Mouse (Mus musculus) forebrain, embryonic 12.5 days (tissue): ENCODE data around the gene Il23a. TPM values are rescaled to one million over a fixed set of nuclear protein-coding genes. Genes with fewer than 3 reads are reported as not detected.
A peak's percentile ranks its signal among the peaks of the same experiment; 100 is the strongest.

Experiments
- ATAC-seq: fragments of 200-750 bp; cut with Nextera tagmentation; 2 replicates; pipeline ENCODE4 v1.8.0; 2017; ENCODE audit warnings: moderate TSS enrichment; ENCODE audit not compliant: low FRiP score
- H3K27ac ChIP-seq: fragments of 300-500 bp; sonication (generic); 2 replicates; pipeline ENCODE4 v1.5.1; 2016; ENCODE audit warnings: mild to moderate bottlenecking
- H3K27me3 ChIP-seq: fragments of 300-500 bp; sonication (generic); 2 replicates; pipeline ENCODE4 v1.6.1; 2016; ENCODE audit warnings: mild to moderate bottlenecking
- H3K36me3 ChIP-seq: fragments of 300-500 bp; sonication (generic); replicated peaks from 2 replicates; pipeline ENCODE4 v1.6.1; 2016; ENCODE audit warnings: mild to moderate bottlenecking
- H3K4me1 ChIP-seq: fragments of 300-500 bp; sonication (generic); 2 replicates; pipeline ENCODE4 v1.6.1; 2016
- H3K4me2 ChIP-seq: fragments of 300-500 bp; sonication (generic); 2 replicates; pipeline ENCODE4 v1.6.1; 2016; ENCODE audit warnings: mild to moderate bottlenecking, moderate library complexity
- H3K4me3 ChIP-seq: fragments of 300-500 bp; sonication (generic); replicated peaks from 2 replicates; pipeline ENCODE4 v1.5.1; 2016; ENCODE audit warnings: mild to moderate bottlenecking
- H3K9ac ChIP-seq: fragments of 300-500 bp; sonication (generic); 2 replicates; pipeline ENCODE4 v1.6.1; 2016; ENCODE audit warnings: mild to moderate bottlenecking
- H3K9me3 ChIP-seq: fragments of 300-500 bp; sonication (generic); 2 replicates; pipeline ENCODE4 v1.6.1; 2016
- WGBS: fragments of 180-500 bp; shearing (Covaris S2); methylation state at CpG from one replicate; pipeline ENCODE4 v1.1.7; 2016; 5-methylcytosine and 5-hydroxymethylcytosine counted together
- polyA plus RNA-seq: library from polyadenylated mRNA; unstranded; fragments of >200 nt; fragmentation: Nextera tagmentation; extraction: Ambion mirVana; gene quantifications from 2 replicates; pipeline ENCODE4 v1.2.1, GENCODE M21; 2016

Il23a gene
- polyA plus RNA-seq, 1 experiment from 2014 or later, result not detected

DNA sequence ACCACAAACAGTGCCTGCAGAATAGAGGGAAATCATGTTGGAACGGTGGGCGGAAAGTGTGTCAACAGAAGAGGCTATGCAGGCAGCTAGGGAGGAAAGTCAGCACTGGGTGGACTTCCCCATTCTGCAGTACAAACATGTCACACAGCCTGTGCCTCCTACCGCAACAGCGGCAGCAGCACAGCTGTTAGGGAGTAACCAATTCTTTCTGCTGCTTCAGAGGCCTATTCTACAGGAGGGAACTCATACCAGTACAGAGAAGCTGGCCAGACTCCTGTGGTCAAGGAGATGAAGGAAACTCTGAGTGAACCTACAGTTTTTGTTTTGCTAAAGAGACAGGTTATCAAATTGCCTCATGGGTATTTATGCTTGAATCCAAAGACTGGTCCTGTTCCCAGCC is 39.6 kb downstream of the Il23a start:
- no peak for ATAC-seq
- Histone ChIP-seq H3K4me1 (no peaks in the 10 kb centered on the region), H3K27ac (no peak overlapping the region), H3K4me2 (no peak overlapping the region), H3K9me3 (no peaks in the 10 kb centered on the region), H3K36me3 (no peaks in the 10 kb centered on the region), H3K27me3 (no peaks in the 10 kb centered on the region), H3K9ac (no peak overlapping the region), H3K4me3 (no peak overlapping the region)
- WGBS, result 89% methylated on average over 4 of the region's 4 CpGs

DNA sequence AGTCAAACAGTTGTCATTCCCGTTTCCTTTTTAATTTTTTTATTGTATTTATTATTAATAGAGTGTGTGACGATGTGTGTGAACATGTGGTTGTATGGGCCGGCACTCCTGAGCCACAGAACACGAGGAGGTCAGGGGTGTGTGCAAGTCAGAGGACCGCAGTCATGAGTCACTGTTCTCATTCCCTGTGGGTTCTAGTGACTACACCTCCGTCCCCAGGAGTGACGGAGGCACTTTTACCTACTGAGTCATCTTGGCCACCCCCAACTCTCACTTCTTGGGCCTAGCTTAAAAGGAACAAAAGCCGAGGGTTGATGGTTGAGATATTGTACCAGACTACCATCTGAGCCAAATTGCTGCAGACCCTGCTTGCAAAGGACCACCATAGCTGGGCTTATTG is 42.2 kb downstream of the Il23a start:
- Histone ChIP-seq H3K27ac (no peak overlapping the region), H3K9ac (no peak overlapping the region), H3K9me3 (no peaks in the 10 kb centered on the region), H3K4me1 (no peaks in the 10 kb centered on the region), H3K4me2 (no peak overlapping the region), H3K36me3 (peaks cover 19% of the 10 kb centered on the region), H3K27me3 (no peaks in the 10 kb centered on the region), H3K4me3 (no peak overlapping the region)
- ATAC-seq, result no peak
- WGBS, result 93% methylated on average over 8 of the region's 8 CpGs

DNA sequence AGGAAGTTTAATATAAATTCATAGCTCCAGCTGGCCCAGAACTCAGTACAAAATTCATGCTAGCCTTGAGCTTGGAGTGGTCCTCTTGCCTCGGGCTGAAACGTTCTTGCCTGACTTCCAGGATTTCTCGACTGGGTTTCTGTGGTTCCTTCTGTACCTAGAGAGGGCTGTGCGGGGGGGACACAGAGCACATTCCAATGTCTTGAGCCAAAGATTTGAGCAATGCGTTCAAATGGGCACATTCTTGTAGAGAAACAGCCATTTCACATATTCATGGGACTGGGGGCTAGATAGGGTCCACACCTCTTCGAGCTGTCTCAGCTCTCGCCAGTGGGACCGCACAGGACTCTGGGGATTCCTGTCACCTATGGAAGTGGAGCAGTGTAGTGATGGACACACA is 42.6 kb downstream of the Il23a start:
- H3K27me3 ChIP-seq, result no peaks in the 10 kb centered on the region
- no peak overlapping the region for H3K4me3 ChIP-seq
- no peak for ATAC-seq
- WGBS, result 93% methylated on average over 8 of the region's 8 CpGs
- H3K27ac ChIP-seq, result no peak overlapping the region
- H3K9me3 ChIP-seq, result no peaks in the 10 kb centered on the region
- no peak overlapping the region for H3K4me2 ChIP-seq
- no peak overlapping the region for H3K9ac ChIP-seq
- H3K4me1 ChIP-seq, result no peaks in the 10 kb centered on the region
- peaks cover 23% of the 10 kb centered on the region for H3K36me3 ChIP-seq

DNA sequence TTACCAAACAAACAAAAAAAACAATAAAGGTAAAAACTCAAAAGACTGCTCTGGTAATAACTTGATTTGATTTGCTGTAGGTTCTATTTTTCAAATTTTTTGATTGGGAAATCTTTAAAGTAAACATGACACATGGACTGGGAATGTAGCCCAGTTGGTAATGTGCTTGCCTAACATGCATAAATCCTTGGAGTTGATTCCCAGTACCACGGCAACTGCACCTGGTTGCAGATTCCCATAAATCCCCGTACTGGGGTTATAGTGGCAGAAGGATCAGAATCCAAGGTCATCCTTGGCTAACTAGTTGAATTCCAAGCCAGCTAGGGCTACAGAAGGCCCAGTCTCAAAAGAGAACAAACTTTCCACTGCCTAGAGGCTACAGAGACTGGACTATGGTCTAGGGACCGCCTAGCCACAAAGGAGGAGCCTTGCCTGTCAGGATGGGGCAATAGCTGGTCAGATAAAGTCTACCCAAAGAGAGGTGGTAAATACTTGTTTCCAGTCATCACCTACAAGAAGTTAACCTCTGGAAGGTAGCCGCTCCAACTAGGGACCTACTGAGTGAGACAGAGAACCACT is 44.8 kb downstream of the Il23a start, which contains the start of gene Apon:
TSS of gene Apon (plus strand) at position 420 of the 579 bp plus-strand sequence.
- H3K27me3 ChIP-seq, result no peaks in the 10 kb centered on the region
- no peak for ATAC-seq
- no peaks in the 10 kb centered on the region for H3K4me1 ChIP-seq
- H3K9me3 ChIP-seq, result no peaks in the 10 kb centered on the region
- H3K27ac ChIP-seq, result no peak within 1 kb of the TSS
- H3K9ac ChIP-seq, result no peak within 1 kb of the TSS
- H3K4me3 ChIP-seq, result no peak within 1 kb of the TSS
- H3K4me2 ChIP-seq, result no peak within 1 kb of the TSS
- peaks cover 44% of the 10 kb centered on the region for H3K36me3 ChIP-seq
- 91% methylated on average over 4 of the region's 4 CpGs for WGBS

DNA sequence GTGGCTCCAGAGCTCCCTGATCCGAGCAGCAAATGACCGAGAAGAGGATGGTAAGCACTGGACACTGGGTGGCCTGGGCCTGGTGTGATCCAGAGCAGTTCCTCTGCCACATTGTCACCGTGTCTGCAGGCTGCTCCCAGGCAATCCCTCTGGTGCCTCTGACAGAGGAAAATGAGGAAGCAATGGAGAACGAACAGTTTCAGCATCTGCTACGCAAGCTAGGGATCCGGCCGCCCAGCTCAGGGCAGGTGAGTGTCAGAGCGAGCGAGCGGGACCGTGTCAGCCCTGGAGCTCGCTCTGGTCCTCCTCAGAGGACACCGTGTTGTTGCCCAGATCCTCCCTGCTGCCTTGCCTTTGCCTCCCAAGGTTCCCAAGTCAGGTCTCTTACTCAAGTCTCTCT is 48.0 kb downstream of the Il23a start:
- H3K36me3 ChIP-seq, result peaks cover 76% of the 10 kb centered on the region
- H3K4me3 ChIP-seq, result no peak overlapping the region

DNA sequence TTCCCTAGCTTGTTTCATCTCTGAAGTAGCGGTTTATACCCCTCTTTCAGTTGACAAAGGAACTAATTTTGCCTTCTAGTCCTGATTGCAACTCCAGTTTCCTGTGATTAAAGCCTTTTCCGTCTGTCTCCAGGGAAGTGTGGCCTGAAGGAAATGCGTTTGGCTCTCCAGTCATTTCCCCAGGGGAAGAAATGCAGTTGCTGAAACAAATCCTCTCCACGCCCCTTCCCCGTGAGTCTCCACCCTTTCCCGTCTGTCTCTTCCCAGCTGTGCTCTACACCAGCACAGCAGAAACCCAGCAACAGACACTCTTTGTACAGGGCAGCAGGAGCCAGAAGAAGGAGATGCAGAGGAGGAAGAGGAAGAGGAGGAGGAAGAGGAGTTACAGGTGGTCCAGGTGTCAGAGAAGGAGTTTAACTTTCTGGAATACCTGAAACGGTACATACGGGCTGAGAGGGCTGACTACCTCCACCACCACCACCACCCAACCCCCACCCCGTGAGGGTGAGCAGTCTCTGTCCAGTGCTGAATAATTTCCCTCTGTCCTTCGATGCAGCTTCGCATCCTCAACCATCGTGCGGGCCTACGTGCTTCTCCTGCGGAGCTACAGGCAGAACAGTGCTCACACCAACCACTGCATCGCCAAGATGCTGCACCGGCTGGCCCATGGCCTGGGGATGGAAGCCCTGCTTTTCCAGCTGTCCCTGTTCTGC is 51.4 kb downstream of the Il23a start:
- no peak overlapping the region for H3K4me2 ChIP-seq
- no peaks in the 10 kb centered on the region for H3K4me1 ChIP-seq
- H3K9me3 ChIP-seq, result no peaks in the 10 kb centered on the region
- no peak for ATAC-seq
- H3K9ac ChIP-seq, result no peak overlapping the region
- H3K4me3 ChIP-seq, result no peak overlapping the region
- 88% methylated on average over 17 of the region's 17 CpGs for WGBS
- H3K36me3 ChIP-seq, result peaks cover 99% of the 10 kb centered on the region
- 0 out of 2 replicates have a peak overlapping the region, but pooled peaks have one; percentile 27 for H3K27ac ChIP-seq
- no peaks in the 10 kb centered on the region for H3K27me3 ChIP-seq

More for the DNA sequence above, 48.0 kb downstream of the Il23a start:
- Histone ChIP-seq H3K27ac (no peak overlapping the region), H3K9me3 (no peaks in the 10 kb centered on the region), H3K4me2 (no peak overlapping the region), H3K4me1 (no peaks in the 10 kb centered on the region), H3K27me3 (no peaks in the 10 kb centered on the region), H3K9ac (no peak overlapping the region)
- WGBS, result 97% methylated on average over 13 of the region's 13 CpGs
- no peak for ATAC-seq

Other genes with a start within 250 kb of the Il23a start
- gene Ptges3, start 239.8 kb downstream of the Il23a start, polyA plus RNA-seq, result 611 and 642 TPM in 2 replicates
- 2,091 and 2,135 TPM in 2 replicates for gene Atp5b, start 215.5 kb downstream of the Il23a start, polyA plus RNA-seq
- 14.0 and 14.6 TPM in 2 replicates for gene Baz2a, start 207.2 kb downstream of the Il23a start, polyA plus RNA-seq
- 19.2 and 20.3 TPM in 2 replicates for gene Rbms2, start 118.5 kb downstream of the Il23a start, polyA plus RNA-seq
- 0.94 and 1.3 TPM in 2 replicates for gene Gls2, start 104.3 kb downstream of the Il23a start, polyA plus RNA-seq
- 21.1 and 21.8 TPM in 2 replicates for gene Spryd4, start 86.9 kb downstream of the Il23a start, polyA plus RNA-seq
- gene Mip, start 72.9 kb downstream of the Il23a start, polyA plus RNA-seq, result 0.18 and 0.42 TPM in 2 replicates
- 74.7 and 77.3 TPM in 2 replicates for gene Timeless, start 66.7 kb downstream of the Il23a start, polyA plus RNA-seq
- 0.54 and 0.87 TPM in 2 replicates for gene Apon, start 44.7 kb downstream of the Il23a start, polyA plus RNA-seq
- not detected in 2 replicates for gene Apof, start 30.1 kb downstream of the Il23a start, polyA plus RNA-seq
- gene Stat2, start 28.2 kb downstream of the Il23a start, polyA plus RNA-seq, result 18.5 and 18.7 TPM in 2 replicates
- 40.2 and 42.2 TPM in 2 replicates for gene Pan2, start 4.6 kb upstream of the Il23a start, polyA plus RNA-seq
- 200 and 212 TPM in 2 replicates for gene Cnpy2, start 23.7 kb upstream of the Il23a start, polyA plus RNA-seq
- gene Cs, start 39.0 kb upstream of the Il23a start, polyA plus RNA-seq, result 221 and 235 TPM in 2 replicates
- 24.2 and 25.5 TPM in 2 replicates for gene Coq10a, start 70.2 kb upstream of the Il23a start, polyA plus RNA-seq
- 11.3 and 13.9 TPM in 2 replicates for gene Ankrd52, start 78.4 kb upstream of the Il23a start, polyA plus RNA-seq
- gene Slc39a5, start 102.5 kb upstream of the Il23a start, polyA plus RNA-seq, result not detected in 2 replicates
- 141 and 155 TPM in 2 replicates for gene Nabp2, start 112.7 kb upstream of the Il23a start, polyA plus RNA-seq
- 61.9 and 62.0 TPM in 2 replicates for gene Rnf41, start 112.9 kb upstream of the Il23a start, polyA plus RNA-seq
- gene Smarcc2, start 160.5 kb upstream of the Il23a start, polyA plus RNA-seq, result 189 and 210 TPM in 2 replicates
- gene Myl6, start 195.4 kb upstream of the Il23a start, polyA plus RNA-seq, result 660 and 684 TPM in 2 replicates
- gene Myl6b, start 199.9 kb upstream of the Il23a start, polyA plus RNA-seq, result 2.4 and 2.7 TPM in 2 replicates
- gene Esyt1, start 227.1 kb upstream of the Il23a start, polyA plus RNA-seq, result 11.2 and 13.8 TPM in 2 replicates
- 19.9 and 20.5 TPM in 2 replicates for gene Zc3h10, start 249.0 kb upstream of the Il23a start, polyA plus RNA-seq